Mouse (Mus musculus) gastrocnemius, postnatal 10 days (tissue): Measurements from ENCODE around the gene Mrm1. TPM values are rescaled to one million over a fixed set of nuclear protein-coding genes. Genes with fewer than 3 reads are reported as not detected.

Experiments used
- DNase-seq: peaks from one replicate; pipeline ENCODE4 v3.0.0; 2021; ENCODE audit warnings: mixed read lengths
- total RNA-seq, 2 experiments: library from RNA; stranded (reverse); gene quantifications; 2 replicates each; pipeline ENCODE4 v1.2.3; 2021

Gene Mrm1
- total RNA-seq, 2 experiments from 2014 or later: 3.8 to 4.9 TPM

DNA sequence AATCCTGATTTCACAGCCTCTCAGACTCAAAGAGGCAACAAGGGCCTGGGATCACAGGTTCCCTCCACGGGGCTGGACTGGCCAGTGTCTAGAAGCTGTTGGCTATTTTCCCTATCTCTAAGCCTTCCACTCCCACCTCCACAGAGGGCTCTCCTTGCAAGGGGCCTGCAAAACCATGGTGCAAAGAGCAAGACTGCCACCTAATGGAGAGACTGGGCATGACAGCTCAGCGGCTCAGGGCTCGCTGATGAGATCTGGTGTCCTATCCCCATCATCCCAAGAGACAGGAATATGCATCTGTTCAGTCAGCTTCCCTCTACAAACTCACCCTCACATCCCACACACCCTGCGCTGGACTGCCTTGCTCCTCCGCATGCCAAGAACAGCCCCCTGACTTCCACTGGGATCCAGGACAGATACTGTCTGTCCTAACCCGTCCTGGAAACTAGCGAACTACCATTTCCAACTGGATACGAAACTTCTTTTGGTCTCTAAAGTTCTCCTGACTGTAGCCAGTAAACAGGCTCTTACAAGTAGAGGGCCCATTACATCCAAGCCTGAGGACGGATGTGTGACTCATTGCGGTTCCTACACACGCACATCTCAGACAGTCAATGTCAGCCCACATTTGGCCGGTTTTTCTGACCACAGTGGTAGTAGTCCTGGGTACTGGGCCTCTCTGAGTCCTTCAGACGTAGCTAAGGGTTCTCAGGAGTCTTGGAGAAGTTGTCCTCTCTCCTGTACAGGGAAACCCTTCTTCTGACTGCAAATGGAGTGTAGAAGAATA lies 5.4 kb downstream of the Mrm1 start:
- peak; percentile 77 for DNase-seq

DNA sequence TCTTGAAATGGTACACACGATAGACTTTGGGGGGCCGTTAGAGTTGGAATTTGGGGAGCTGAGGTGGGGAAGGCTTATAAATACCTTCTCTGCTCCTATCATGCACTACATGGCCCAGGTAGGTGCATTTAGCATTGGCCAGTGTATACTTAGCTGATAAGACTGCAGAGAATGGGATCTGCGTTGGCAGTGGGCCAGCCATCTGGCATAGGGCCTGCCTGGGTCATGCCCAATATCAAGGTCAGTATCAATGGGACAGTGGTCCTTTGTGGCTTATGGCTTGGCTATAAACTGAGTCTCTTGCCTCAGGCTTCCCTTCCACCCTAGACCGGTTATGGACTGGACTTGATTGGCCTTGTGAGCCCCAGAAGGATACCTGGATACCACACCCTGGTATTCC lies 14.9 kb downstream of the Mrm1 start:
- DNase-seq: no peak

DNA sequence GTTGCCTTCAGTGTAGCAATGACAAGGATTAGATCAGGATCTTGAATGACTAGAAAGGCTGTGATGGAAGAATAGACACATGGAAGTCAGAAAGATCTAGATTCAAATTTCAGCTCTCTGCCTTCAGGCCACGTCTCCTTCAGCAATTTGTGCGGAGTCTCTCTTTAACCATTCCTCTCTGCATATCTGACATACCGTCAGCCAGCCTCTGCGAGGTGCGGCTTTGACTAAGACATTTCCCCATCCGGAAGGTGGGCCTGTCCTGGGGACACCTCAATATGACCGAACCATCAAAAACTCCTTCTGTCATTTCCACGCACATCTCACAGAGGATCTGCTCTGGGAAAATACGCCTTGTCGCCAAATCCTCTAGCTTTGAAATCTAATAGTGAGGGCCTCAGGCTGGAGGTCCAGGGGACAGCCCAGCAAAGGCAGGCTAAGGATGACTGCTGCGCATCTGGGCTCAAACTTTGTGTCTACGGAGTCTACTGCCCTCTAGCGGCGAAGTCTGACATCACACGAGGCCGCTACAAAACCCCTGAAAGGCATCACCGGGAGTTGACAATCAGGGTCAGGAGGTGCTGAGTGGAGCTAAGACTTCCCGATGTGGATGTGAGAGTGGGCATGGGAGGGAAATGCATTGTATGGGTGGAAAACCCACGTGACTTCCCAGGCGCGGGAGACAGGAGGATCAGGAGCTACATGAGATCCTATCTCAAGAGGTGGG lies 21.5 kb downstream of the Mrm1 start:
- DNase-seq: peak; percentile 80

DNA sequence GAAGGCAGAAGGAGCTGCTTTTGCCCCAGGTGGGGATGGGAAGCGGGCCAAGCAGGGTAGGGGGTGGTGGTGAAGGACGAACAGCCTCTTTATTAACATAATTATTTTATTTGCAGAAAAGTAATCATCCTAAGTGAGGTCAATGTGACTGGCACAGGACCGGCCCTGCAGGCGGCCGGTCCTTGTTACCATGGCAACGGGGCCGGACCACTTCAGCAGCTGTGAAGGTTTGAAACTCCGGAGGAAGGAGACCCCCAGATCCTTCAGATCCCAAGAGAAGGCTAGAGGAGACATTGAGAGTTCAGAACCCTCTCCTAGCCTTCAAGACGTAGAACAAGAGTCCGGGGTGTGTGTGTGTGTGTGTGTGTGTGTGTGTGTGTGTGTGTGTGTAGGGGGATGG lies 22.3 kb downstream of the Mrm1 start:
- no peak for DNase-seq

DNA sequence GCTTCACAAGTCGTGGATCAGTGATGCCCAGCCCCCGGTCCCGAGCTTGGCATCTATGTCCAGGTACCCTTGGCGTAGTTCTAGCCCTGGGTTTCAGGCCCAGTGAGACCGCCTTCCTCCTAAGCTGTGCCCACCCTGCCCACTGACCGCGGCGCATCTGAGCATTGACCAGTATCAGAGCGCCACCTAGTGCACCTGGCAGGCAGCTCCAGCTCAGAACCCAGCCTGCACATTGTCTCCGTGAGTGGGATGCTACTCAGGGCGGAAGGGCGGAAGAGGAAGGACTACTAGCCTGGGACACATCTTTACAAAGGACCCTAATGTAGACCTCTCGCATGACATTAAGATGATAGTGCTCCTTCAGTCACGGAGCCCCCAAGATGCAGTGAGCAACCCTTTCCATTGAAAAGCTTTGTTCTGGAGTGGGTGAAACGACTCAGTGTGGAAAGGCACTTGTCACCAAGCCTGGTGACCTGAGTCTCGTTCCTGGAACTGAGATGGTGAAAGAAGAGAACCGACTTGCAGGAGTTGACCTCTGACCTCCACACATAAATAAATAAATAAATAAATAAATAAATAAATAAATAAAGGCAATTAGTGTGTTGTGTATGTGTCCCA lies 24.7 kb downstream of the Mrm1 start:
- DNase-seq: peak; percentile 75

DNA sequence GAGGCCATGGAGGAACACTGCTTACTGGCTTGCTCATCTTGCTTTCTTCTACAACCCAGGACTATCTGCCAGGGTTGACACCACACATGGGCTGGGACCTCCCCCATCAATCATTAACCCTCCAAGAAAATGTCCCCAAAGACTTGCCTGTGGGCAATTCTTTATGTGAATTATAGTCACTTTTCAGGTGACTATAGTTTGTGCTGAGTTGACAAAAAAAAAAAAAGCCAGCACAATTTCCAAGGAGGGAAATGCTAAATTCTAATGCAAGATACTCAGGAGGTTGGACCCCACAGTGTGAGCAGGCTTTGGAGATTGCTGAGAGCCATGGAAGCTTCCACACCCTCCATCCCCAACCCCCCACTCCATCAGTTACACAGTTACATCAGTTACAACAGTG lies 25.8 kb downstream of the Mrm1 start:
- DNase-seq: no peak

DNA sequence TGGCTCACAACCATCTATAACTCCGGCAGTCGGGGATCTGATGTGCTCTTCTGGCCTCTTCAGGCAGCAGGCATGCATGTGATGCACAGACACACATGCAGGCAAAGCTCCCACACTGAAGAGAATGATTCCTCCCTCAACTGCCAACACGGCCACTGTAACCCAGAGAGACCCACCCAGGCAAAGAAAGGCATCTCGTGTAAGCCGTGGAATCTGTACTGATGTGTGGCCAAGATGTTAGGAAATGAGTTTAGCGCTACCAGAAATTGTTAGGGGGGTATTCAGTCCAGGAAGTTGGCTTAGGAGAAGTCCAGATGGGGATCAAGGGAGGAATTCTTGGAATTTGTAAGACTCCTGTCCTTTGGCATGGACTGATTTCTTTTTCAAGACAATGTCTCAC lies 28.9 kb downstream of the Mrm1 start:
- DNase-seq: no peak

DNA sequence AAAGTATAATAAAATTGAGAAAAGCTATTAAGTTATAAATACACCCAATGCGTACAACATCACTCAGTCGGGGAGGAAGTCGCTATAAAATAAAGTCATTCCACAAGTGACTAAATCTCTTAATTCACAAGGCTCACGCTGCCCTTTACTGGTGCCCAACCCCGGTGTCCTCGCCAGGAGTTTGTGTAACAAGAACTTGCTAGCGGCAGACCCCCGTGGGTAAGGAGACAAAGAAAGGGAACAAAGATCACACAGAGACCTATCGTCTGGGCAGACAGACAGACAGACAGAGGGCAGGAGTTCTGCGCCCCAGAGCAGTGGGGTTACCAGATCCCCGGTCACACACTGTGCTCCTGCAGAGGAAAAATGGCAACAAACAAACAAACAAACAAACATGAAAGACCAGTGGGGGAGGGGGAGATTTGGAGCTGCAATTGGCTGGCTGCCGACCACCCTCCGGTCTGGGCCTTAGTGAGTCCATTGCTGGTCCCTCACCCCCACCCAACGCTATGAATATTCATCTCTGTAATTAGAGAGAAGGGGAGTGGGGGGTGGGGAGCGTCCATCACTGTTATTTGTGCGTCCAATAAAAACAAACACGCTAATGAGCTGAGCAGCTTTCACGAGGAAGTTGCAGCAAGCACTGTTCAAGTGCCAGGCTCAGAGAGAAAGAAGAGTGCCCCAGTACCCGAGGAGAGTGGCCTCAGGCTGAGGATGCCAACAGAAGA lies 39.0 kb downstream of the Mrm1 start:
- DNase-seq: no peak

DNA sequence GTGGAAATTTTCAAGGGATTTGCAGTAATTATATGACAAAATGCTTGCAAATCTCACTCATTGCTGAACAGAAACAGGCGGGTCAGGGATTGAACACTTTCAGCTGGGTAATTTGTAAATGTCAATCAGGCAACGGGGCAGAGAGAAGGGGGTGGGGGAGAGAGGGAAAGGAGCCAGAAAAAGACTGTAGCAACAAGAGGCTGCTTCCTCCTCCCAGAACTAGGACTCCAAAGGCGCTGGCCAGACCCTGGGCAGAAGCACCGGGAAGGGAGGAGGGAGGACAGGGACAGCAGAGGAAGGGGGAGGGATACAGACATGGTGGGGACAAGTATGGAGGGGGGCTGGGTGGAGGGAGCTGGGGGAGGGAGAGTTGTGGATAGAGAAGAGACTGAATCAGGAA lies 43.8 kb downstream of the Mrm1 start:
- DNase-seq: no peak

DNA sequence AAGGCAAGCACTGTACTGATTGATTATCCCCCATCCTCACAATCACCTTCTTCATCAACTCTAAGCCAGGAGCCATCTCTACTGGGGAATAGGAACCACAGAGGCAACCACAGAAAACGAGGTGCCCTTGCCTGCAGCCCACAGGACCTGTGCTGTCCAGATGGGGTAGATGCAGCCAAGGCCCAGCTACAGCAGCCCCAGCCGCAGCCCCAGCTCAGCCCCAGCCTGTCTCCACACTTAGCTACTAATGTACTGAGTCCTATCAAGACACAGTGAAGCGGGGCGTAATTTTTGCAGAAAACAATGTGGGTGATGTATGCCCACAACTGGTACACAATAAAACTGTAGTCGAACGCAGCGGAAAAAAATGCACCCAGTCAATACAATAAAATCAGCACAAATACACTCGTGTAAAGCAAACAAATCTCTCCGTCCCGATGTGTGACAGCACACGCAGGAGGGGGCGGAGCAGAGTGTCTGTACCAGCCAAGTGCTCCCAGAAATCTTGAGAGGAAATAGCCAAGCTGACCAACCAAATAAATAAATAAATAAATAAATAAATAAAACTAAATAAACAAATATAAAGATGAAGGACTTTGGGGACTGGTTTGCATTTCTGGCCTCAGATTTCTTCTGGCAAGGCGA lies 44.3 kb downstream of the Mrm1 start:
- no peak for DNase-seq

DNA sequence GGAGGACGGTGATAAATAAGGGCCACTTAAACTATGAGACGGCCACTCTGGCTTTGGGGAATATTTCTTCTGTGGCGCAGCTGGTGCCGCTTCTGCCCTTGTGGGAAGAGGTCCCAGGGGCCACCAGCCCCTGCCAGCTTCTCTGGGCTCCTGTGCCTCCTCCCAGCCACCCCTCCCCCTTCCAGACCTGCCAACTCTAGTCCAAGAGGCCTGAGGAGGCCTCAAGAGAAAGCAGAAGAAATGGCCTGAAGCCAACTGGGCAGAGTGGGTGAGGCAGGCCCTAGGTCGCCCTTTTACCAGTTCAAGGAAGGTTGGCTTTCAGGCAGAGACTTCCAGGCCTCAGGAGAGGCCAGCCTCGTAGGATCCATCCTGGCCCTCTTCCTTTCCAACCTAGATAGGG lies 51.4 kb downstream of the Mrm1 start:
- no peak for DNase-seq

DNA sequence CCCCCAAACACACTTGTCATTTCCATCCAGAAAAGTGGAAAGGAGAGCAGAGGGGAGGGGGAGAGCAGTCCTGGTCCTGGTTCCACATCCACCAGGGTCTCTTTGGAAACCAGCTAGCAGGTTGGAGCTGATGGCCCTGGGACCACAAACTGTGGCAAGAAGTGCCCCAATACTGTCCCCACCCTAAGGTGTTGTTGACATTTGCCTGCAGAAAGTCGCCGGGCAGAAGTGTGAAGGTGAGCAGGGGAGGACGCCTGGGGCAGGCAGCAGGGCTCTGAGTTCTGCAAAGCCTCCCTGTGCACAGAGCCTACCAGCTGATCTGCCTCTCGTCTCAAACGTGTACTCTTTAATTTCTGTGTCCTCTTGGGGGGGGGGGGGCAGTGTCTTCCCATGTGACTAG lies 54.2 kb downstream of the Mrm1 start:
- DNase-seq: no peak

DNA sequence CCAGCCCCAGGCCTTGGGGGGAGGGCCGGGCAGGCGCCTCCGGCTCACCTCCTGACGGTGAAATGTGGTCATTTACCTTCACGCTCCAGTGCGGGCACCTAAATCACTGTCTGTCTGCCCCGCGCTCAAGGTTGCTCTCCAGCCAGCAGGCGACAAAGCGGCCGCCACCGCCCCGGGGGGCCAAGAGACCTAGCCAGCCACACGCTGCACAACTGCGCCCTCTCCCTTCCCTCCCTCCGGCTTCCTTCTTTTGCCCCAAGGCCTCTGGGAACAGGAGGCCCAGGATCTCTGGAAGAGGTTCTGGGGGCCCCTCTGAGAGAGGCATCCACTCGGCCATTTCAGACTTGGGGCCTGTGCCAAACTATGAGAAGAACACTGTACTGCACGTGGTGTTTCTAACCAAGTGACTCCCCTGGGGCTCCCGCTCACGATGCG lies 54.8 kb downstream of the Mrm1 start:
- no peak for DNase-seq

DNA sequence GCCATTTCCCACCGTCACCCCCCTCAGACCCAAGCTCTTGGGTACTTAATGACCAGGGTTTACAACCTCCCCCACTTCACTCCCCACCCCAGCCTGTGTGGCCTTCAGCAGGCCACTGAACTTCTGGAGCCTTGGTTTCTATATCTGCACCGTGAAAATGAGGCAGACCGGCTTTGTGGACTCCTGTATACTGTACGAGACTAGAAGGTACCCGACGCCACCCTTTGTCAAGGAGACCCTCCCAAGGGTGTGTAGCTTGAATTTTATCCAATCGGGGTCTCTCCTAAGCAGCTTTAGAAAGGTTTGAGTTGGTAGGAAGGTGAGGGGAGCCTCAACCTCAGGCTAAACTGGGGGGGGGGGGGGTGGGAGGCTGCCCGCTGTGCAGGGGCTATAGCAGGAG lies 55.2 kb downstream of the Mrm1 start:
- no peak for DNase-seq

Other genes starting within 250 kb of the Mrm1 start
- 10 to 100 TPM; 19.2 to 22.6 TPM for gene Dhrs11, start 9.5 kb upstream of the Mrm1 start, total RNA-seq
- gene Ggnbp2, start 51.3 kb upstream of the Mrm1 start, total RNA-seq: 10 to 100 TPM; 40.6 to 52.8 TPM
- 1 to 10 TPM; 4.4 to 5.3 TPM for gene Myo19, start 60.6 kb upstream of the Mrm1 start, total RNA-seq
- 1 to 10 TPM; 6.3 to 7.7 TPM for gene Pigw, start 60.8 kb upstream of the Mrm1 start, total RNA-seq
- 10 to 100 TPM in 1 of 2 experiments, 1 to 10 TPM in 1; 9.3 to 12.4 TPM for gene Znhit3, start 96.9 kb upstream of the Mrm1 start, total RNA-seq
- 10 to 100 TPM; 11.8 to 12.1 TPM for gene Car4, start 138.3 kb upstream of the Mrm1 start, total RNA-seq